Mouse (Mus musculus) cerebral cortex, adult 2 months (tissue): ENCODE results near the gene Gm4894.

ENCODE experiments used
- WGBS: fragments of 180-500 bp; shearing (Covaris S2); methylation state at CpG from one replicate; pipeline ENCODE4 v1.1.7; 2018; 5-methylcytosine and 5-hydroxymethylcytosine counted together

Gene Gm4894

DNA sequence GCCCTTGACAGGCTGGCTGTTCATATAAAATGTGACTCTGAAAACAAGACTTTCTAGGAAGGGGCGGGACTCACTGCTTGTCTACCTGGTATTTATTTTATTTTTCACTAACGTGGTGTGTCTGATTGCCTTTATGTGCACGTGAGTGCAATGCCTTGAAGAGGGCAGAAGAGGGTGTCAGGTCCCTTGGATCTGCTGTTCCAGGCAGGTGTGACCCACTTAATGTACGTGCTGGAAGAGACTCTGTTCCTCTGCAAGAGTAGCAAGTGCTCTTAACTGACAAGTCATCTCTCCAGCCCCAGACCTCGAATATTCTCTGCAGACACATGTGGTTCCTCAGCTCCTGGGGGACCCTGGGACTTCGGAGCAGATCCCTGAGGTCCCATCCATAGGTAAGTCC, at the start of gene Gm4894:
Gene Gm4894, plus strand, starts transcription at position 301 of the 400 bp plus-strand sequence.
- 70% methylated on average over 6 of the region's 6 CpGs for WGBS

DNA sequence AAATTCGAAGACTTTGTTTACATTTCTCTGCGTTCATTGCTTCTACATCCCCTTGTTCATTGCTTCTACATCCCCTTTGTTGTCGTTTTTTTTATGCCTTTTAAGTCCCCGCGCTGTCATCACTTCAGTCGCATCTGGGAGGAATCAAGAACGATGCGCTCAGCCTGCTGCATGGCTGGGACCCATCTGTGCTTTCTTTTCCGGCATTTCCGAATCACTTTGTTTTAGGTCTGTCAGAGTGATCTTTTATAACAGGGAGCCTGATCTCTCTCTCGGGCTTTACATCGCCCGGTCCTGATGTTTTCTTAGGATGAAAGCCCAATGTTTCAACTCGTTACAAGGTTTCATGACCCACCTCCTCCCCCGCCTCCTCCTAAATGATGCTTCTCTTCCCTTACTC, 44.0 kb upstream of the Gm4894 start:
- WGBS: 27% methylated on average over 15 of the region's 15 CpGs

DNA sequence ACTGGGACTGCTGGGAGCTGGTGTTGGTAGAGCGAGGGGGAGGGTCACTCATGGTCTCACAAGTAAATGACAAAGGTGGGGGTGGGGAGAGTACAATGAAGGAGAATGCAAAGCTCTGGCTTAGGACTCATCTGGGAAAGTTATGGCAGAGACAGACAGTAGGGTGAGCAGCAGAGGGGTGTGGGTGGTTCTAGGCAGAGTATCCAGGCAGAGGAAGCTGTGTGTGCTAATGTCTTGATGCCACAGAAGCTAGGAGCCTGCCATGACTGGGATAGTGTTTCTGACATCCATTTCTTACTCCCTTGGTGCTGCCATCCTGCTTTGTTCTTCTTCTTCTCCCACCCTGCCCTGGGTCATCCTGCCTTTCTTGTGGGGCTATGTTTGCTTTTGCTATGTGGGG, 38.8 kb upstream of the Gm4894 start:
- WGBS: 82% methylated on average over 1 of the region's 1 CpGs

DNA sequence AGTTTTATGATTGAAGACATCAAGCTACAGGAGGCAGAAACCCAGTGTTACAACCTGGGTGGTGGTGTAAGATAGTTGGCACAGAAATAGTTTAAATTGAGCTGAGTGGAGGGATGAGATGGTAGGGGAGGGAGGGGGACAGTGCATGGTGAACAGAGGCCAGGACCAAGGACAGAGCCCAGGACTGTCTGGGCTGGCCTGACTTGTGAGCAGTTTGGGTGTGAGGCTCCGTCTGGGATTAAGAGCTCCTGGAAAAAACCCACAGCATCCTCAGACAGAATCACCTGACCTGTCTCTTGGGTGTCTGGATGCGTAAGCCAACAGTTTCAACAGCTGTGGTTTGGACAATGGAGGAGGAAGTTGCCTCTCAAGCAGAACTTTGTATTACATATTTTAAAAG, 35.6 kb upstream of the Gm4894 start:
- WGBS: 58% methylated on average over 2 of the region's 2 CpGs

DNA sequence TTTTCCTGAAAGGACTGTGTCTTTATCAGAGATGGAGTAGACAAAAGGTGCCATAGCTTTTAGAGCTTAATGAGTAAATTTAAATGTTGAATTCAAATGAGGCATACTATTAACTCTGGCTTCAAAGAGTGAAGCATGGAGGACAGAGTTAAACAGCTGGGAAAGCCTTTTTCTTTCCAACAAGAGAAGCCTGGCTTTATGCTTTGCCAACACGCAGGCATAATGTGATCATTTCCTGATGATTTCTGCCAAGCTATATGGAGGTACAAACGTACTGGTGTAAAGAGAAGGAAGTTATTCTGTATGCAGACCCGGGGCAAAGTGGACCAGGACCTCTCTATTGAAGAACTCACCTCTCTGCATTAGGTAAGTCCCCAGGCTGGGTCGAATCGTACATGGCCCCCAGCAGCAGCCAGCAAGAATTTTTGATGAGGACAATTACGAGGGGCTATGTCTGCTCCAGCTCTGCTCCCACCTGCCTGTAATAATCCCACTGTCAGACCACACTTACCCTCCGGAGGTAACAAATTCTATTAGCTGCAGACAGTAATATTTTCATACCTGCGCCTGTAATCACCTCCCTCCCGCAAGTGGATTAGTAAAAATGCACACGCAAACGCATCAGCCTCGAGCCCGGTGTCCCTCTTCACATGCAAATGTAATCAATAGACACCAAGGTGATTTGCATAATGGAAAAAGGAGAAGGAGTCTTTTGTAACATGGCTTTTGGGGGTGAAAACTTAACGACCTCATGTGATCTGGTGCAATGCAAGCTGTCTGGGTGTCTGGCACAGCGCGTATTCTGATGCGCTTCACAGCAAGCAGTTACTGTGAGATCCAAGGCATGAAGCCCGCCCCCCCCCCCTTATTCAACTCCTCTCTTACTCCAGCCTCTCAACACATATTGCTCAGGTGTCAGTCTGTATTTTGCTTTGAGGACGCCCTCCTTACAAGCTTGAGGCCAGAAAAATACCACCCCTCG, 32.4 kb upstream of the Gm4894 start:
- WGBS: 47% methylated on average over 20 of the region's 20 CpGs

DNA sequence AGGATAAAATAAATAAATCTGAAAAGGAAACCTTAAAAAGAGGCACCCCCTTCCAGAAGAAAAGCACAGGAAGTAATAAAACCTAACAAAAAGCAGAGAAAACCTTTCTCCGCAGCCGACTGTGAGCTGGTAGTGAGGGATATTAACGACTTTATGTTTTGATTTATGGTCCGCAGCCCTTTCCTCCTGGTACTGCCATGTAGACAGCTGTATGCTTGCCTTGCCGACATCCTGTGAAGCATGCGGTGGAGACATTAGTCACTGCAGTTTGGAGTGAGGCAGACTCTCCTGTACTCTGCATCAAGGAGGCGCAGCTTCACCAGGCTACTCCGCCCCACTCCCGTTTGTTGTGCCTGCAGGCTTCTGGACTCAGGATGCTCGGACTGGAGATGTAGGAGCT, 25.8 kb upstream of the Gm4894 start:
- WGBS: 80% methylated on average over 10 of the region's 10 CpGs

DNA sequence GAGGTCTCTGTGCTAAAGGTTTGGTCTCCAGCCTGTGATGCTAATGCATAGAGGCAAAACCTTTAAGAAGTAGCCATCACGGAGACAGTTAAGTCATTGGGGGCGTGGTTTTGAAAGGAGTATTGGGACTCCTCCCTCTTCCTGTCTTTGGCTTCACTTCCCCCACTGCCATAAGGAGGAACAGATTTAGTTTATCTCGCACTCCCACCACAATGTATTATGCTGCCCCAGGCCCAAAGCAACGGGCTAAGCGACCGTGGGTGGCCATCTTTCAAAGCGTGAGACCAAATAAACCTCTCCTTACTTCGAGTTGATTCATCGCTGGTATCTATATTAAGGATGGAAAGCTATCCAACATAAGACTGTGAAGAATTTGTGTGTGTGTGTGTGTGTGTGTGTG, 22.9 kb upstream of the Gm4894 start:
- 46% methylated on average over 9 of the region's 9 CpGs for WGBS

DNA sequence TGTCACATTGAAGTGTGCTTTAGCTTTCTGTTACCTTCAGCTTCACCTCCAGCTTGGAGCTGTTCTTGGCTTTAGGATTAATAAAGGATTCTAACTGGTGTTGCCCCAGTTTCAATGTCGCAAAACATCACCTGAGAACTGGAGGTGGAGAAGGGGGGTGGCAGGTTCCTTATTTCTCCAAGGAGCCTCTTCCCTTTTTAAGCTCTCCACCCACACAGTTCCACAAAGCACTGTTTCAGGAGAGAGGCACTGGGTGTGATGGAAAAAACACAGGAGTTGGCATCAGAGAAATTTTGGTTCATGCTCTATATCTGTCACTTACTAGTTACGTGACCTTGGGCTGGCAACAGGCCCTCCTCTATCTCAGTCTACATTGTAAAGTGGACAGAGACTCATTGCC, 21.3 kb upstream of the Gm4894 start:
- WGBS: 55% methylated on average over 2 of the region's 2 CpGs

DNA sequence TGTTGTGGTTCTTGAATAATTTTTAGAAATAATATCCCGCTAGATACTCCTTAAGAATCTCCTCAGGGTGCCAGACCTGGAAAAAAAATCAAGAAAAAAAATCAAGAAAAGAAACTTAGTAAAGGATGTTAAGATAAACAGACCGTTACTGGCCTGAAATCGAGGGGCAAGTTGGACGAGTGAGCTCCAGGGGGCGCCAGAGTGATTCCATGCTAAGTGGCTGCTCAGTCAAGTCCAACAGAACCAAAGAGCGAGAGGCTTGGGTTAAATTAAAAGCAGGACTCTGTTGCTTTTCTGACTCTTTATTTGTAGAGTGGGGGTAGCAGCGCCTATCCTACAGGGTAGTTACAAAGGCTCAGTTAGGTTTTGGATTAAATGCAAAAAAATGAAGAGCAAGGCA, 3.5 kb upstream of the Gm4894 start:
- WGBS: 36% methylated on average over 7 of the region's 7 CpGs

DNA sequence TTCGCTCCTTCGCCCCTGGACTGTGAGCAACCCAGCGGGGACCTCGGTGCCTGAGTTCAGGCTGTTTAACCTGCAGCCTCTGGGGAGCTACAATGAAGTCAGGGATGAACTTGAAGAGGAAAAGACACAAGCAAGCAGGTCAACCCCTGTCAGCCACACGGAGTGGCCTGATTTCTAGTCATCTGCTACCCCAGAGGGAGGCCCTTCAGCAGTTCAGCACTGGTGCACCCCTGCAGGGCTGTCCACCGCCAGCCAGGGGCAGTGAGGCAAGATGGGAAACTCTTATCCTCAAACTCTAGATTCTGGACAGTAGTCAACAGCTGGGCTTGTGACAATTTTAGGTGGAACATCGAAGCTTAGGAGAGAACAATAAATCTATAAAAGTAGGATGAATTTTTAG, 18.6 kb downstream of the Gm4894 start:
- 79% methylated on average over 7 of the region's 7 CpGs for WGBS

DNA sequence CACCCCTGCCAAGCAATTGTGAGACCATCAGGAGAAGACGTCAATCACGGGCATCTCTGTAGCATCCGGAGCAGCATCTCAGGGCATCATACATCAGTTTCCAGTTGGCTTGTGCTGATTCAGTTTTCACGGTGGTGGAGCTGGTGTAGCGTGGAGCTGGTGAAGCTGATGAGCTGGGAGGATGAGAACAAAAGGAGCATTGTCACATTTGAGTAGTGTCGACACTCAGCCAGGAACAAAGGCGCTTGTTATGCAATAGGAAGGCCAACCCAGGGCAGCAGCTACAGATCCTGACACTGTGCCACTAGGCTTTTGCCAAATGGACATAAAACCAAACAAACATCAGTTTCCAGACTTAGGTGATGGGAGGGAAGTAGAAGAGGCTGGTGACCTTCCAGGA, 23.2 kb downstream of the Gm4894 start:
- 68% methylated on average over 7 of the region's 7 CpGs for WGBS

DNA sequence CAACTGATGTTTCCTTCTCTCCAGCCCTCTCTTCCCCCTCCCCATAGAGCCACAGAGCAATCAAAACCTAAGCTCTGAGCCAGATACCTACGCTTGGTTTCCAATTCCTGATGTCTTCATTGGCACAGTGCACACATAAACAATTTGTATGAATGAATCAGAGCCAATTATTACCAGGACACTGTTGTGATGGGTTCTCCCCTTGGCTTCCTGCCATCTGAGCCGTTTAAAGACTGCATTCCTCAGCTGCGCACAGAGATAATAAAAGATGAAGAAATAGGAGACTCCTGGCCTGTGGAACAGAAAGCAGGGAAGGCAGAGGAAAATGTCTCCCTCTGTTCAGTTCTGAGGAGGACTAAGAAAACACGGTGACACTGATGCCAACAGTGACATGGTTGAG, 25.6 kb downstream of the Gm4894 start:
- 42% methylated on average over 4 of the region's 4 CpGs for WGBS

DNA sequence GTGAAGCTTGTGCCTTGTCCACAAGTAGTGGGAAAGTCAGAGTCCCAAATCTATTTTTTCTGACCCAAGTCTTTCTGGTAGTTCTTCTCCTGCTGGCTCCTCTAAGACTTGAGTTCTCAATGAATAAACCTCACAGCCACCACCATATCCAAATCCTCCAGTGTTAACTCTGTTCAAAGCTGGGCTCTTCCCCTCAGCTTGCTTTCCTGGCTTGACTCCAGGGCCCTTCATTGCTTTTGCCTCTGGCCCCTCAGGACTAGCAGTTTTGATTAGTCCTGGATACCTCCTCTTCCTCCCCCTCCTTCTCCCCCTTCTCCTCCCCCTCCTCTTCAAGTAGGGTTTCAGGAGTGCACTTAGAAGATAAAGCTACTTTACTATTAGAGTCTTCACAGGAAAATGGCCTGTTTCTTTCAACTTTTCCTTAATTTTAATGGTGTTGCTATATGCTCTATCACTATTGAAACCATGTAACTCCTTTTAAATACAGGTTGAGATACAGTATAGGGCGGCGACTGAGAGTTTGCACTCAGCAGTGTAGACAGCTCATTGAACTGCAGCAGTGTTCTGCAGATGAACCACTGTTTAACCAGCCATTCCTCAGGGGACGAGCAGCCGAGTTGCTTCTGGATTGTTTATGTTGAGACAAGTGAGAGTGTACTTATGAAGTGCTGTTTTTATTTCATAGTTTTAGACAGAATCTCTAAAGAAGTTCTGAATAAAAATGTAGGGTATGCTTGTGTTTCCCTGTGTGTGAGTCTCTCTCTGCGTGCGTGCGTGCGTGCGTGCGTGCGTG, 26.4 kb downstream of the Gm4894 start:
- 91% methylated on average over 11 of the region's 11 CpGs for WGBS

DNA sequence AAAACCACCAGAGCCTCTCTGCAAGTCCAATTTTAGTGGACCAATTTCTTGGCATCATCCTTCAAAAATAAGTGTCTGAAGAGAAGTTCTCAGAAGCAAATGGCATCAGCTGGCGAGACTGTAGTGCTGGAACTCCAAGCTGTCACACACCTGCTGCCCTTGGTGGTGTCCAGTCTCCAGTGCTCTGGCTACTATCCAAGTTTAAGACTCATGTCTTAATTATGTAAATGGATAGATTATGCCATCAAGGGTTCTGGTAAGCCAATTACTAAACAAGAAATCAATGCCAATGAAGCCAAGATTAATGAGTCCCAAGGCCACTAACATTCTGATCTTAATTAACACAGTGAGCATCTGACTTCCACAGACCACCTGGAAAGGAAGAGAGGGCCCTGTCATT, 44.8 kb downstream of the Gm4894 start:
- WGBS: 55% methylated on average over 1 of the region's 1 CpGs

DNA sequence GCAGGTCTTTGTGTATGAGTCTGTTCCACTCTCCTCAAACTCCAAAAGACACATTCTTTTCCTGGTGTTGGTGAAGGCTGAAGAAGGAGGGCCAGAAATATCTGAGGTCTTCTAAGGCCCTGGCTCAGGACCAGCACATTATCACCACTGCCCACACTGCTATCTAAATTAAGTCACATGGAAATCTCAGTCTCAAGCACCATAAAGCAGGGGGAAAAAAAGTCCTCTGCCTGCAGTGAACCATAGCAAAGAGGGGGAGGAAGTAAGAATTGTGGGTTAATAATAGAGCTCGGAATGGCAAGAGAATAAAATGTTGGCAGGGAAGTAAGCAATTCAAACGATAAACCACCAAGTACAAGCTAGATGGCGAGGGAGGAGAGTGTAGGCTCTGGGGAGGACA, 57.2 kb downstream of the Gm4894 start:
- 26% methylated on average over 3 of the region's 3 CpGs for WGBS

DNA sequence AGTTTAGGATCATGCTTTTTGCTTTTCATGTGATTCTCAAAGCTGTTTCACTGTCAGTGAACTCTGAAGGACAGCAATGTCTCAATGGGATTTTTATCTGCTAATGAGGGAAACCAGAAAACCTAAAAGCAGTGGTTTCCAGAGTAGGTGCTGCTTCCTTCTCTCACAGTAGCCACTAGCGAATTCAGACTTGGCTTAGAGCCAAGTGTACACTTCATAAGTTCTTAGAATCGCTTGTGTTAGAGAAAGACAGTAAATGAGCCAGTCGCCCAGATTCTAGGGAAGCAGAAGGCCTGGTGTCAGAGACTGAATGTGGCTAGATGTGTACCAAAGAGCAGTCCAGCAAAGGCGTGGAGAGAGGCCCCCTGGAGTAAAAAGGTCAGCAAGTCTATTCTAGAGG, 60.5 kb downstream of the Gm4894 start:
- WGBS: 37% methylated on average over 4 of the region's 4 CpGs
